Mouse (Mus musculus): ENCODE results near the gene Nebl. TPM values are rescaled to one million over a fixed set of nuclear protein-coding genes. Genes with fewer than 3 reads are reported as not detected.
A peak's percentile ranks its signal among the peaks of the same experiment; 100 is the strongest.

Nebl gene
- polyA plus RNA-seq, 1 experiment from 2014 or later, result 6.3 TPM

DNA sequence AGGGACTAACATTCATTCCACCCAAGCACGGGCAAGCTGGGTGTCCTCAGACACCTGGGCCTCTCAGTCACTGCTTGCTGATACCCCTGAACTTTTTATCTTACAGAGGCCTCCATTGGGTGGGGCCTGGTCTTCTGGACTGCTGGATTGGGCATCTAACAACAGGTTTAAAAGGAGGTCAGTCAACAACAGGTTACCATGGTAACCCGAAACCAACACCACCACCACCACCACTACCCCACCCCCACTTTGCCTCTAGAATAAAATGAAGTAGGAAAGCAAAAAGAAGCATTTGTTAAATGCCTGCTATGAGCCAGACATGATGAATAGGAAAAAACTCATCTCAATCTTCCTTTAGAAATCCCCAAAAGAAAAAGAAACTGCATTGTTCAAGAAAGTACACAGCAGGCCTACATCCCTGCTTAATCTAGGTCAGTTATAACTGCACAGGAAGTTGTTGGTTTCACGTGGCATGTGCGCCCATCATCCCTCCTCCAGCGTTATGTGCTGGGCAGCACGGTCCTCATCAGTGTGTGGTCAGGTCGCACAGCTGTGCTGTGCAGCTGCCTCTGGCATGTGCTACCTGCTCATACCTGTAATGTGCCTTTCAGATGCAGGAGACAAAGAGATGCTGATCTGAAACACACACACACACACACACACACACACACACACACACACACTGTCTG, 28.6 kb downstream of the Nebl start:
- Histone ChIP-seq H3K4me1 (replicated peaks) (peaks cover 73% of the 10 kb centered on the region), H3K9me3 (no peaks in the 10 kb centered on the region), H3K4me3 (no peak overlapping the region), H3K36me3 (no peaks in the 10 kb centered on the region), H3K27me3 (ENCODE audit: insufficient read depth, poor library complexity, severe bottlenecking) (no peaks in the 10 kb centered on the region), H3K27ac (peak overlapping the region; percentile 62; the same call in 1 of the 2 replicates)
- DNase-seq (ENCODE audit: low spot score), result no peak
- WGBS, result 57% methylated on average over 7 of the region's 7 CpGs

DNA sequence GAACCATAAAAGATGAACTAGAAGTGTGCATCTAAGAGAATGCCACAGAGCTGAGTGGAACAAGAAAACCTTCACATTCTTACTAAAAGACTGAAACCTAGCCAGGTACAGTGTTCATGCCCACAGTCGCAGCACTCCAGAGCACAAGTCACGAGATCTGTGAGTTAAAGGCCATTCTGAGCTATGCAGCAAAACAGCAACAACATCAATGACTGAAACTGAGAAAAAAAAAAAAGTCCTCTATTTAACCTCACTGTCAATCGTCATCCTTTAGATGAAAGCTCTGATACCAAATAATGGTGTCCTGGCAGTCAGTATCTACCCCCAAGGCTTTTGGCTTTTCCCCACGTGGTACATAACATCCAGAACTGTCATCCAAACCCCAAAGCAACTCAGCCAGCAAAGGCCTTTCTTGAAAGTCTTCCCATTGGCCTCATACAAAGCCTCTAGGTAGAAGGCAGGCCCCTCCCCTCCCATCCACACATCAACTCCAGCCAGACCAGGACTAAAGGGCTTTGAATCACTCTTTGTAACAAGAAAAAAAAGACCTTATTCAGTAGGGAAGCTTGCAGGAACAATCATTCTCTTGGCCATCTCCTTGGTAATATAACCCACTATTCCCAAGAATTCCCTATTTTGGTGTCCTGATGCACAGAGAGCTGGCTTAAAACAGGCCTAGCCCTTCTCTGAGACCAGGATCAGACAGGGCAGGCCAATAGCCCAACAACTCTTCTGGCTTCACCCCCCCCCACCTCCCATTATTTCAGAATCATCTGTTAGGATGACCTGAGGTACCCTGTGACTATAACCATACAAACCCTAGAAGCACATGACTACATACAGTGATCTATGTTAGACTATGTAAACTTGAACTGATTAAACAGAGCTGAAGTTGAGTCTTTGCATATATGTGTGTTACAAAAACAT, 32.8 kb downstream of the Nebl start:
- no peak overlapping the region for H3K4me3 ChIP-seq
- 0 out of 2 replicates have a peak overlapping the region, but pooled peaks have one; percentile 0 for H3K27ac ChIP-seq
- no peaks in the 10 kb centered on the region for H3K36me3 ChIP-seq
- peaks cover 61% of the 10 kb centered on the region for H3K4me1 ChIP-seq (replicated peaks)
- no peaks in the 10 kb centered on the region for H3K9me3 ChIP-seq
- 31% methylated on average over 4 of the region's 4 CpGs for WGBS
- DNase-seq (ENCODE audit: low spot score), result peak; percentile 45
- H3K27me3 ChIP-seq (ENCODE audit: insufficient read depth, poor library complexity, severe bottlenecking), result no peaks in the 10 kb centered on the region

DNA sequence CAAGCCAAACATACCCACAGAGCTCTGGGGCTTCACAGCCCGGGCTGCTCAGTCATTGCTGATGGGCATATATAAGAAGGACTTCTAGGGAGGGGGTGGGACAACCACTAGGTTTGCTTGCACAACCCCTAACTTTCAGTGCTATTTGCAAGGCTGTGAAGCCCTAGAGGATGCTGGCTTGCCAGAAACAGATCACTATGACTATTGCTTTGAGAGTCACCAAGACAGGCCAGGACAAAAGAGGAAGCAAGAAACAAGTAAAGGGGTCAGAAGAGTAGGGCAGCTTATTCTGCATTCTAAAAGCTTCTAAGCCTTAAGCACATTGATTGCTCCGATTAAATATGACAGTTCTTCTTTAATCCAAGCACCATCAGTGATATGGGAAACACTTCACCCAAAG, 38.3 kb downstream of the Nebl start:
- Histone ChIP-seq H3K4me1 (replicated peaks) (peaks cover 13% of the 10 kb centered on the region; the same call in 1 of the 2 replicates), H3K27ac (no peak overlapping the region), H3K4me3 (no peak overlapping the region), H3K27me3 (ENCODE audit: insufficient read depth, poor library complexity, severe bottlenecking) (no peaks in the 10 kb centered on the region), H3K36me3 (no peaks in the 10 kb centered on the region), H3K9me3 (no peaks in the 10 kb centered on the region)
- DNase-seq (ENCODE audit: low spot score), result no peak
- 77% methylated on average over 2 of the region's 2 CpGs for WGBS

GRCm38 (mm10) chr2:17690264-17690663, 41.0 kb downstream of the Nebl start:
- WGBS, result 91% methylated on average over 5 of the region's 5 CpGs
- Histone ChIP-seq H3K36me3 (no peaks in the 10 kb centered on the region), H3K9me3 (no peaks in the 10 kb centered on the region), H3K27ac (no peak overlapping the region), H3K4me3 (no peak overlapping the region), H3K27me3 (ENCODE audit: insufficient read depth, poor library complexity, severe bottlenecking) (no peaks in the 10 kb centered on the region), H3K4me1 (replicated peaks) (peaks cover 9% of the 10 kb centered on the region; the same call in 1 of the 2 replicates)
- DNase-seq (ENCODE audit: low spot score), result no peak

GRCm38 (mm10) chr2:17687141-17687540, 44.1 kb downstream of the Nebl start:
- H3K4me3 ChIP-seq, result no peak overlapping the region
- no peaks in the 10 kb centered on the region for H3K36me3 ChIP-seq
- H3K27me3 ChIP-seq (ENCODE audit: insufficient read depth, poor library complexity, severe bottlenecking), result no peaks in the 10 kb centered on the region
- H3K27ac ChIP-seq, result no peak overlapping the region
- no peak for DNase-seq (ENCODE audit: low spot score)
- WGBS, result 87% methylated on average over 6 of the region's 6 CpGs
- H3K4me1 ChIP-seq (replicated peaks), result 0 out of 2 replicates have a peak, but pooled peaks cover 3% of the 10 kb centered on the region
- H3K9me3 ChIP-seq, result no peaks in the 10 kb centered on the region

DNA sequence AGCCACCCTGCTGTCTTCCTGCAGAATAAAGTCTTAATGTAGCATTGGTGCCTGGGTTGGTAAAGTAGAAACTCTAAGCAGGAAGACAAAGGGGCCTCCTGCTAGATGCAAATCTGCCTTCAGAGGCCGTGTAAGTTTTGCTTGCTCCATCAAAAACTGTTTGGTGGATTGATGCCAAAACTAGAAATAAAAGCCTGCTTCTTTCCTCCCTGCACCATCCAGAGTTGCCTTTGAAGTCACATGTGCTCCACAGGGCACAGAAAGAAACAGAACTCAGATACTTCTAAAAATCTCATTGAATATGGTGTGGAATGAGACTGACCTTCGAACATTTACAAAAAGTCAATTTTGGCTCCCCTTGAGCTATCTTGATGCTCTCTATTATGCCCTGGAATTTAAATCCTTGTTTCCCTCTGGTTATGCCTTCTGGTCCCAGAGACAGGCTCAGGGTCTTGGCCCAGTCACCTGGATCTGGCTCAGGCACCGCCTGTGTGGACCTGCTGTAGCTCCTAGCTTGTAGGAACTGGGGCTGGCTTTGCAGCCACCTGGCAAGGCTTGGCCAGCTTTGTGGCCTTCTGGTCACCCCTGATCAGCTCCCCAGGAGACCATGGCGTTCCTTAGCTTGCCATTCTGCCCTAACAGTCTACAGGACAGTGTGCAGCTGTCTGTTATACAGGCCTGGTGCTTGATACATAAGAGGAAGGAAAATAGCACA, 47.8 kb downstream of the Nebl start:
- WGBS, result 71% methylated on average over 4 of the region's 4 CpGs
- H3K36me3 ChIP-seq, result no peaks in the 10 kb centered on the region
- H3K4me3 ChIP-seq, result no peak overlapping the region
- H3K27me3 ChIP-seq (ENCODE audit: insufficient read depth, poor library complexity, severe bottlenecking), result no peaks in the 10 kb centered on the region
- no peak for DNase-seq (ENCODE audit: low spot score)
- no peaks in the 10 kb centered on the region for H3K9me3 ChIP-seq
- 0 out of 2 replicates have a peak, but pooled peaks cover 3% of the 10 kb centered on the region for H3K4me1 ChIP-seq (replicated peaks)
- no peak overlapping the region for H3K27ac ChIP-seq

GRCm38 (mm10) chr2:17672156-17672555, 59.1 kb downstream of the Nebl start:
- no peak for DNase-seq (ENCODE audit: low spot score)
- Histone ChIP-seq H3K36me3 (no peaks in the 10 kb centered on the region), H3K4me1 (replicated peaks) (peaks cover 41% of the 10 kb centered on the region), H3K27ac (no peak overlapping the region), H3K27me3 (ENCODE audit: insufficient read depth, poor library complexity, severe bottlenecking) (peaks cover 9% of the 10 kb centered on the region; the same call in 1 of the 2 replicates), H3K4me3 (no peak overlapping the region), H3K9me3 (no peaks in the 10 kb centered on the region)
- 94% methylated on average over 10 of the region's 10 CpGs for WGBS

- Histone ChIP-seq H3K9me3 (no peaks in the 10 kb centered on the region), H3K4me1 (replicated peaks) (peaks cover 41% of the 10 kb centered on the region), H3K27me3 (ENCODE audit: insufficient read depth, poor library complexity, severe bottlenecking) (peaks cover 9% of the 10 kb centered on the region; the same call in 1 of the 2 replicates), H3K4me3 (no peak overlapping the region), H3K27ac (peak overlapping the region; percentile 63; the same call in 1 of the 2 replicates), H3K36me3 (no peaks in the 10 kb centered on the region)
- no peak for DNase-seq (ENCODE audit: low spot score)
- 65% methylated on average over 8 of the region's 8 CpGs for WGBS
Measured at GRCm38 (mm10) chr2:17671566-17671965, 59.7 kb downstream of the Nebl start.

DNA sequence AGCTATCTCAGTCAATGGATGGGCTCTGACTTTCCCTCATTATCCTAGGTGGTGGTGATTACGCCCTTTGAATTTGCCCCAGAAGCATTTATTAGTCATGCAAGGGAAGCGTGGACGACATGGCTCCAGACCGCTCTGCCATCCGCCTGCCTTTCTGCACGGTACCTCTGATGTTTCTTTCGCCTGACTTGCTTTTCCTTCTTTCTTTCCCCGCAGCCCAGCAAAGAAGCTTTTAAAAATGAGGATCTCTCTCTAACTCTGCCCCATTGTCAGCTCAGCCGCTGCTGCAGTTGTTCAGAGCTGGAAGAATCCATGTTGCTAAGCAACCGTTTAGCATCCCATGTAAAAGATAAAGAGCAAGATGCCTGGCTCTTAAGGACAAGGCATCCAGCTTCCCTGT, 61.3 kb downstream of the Nebl start:
- WGBS, result 26% methylated on average over 10 of the region's 10 CpGs
- no peaks in the 10 kb centered on the region for H3K36me3 ChIP-seq
- H3K4me1 ChIP-seq (replicated peaks), result peaks cover 35% of the 10 kb centered on the region
- H3K4me3 ChIP-seq, result peak overlapping the region; percentile 36
- no peaks in the 10 kb centered on the region for H3K9me3 ChIP-seq
- peak overlapping the region; percentile 78 for H3K27ac ChIP-seq
- peak; percentile 57 for DNase-seq (ENCODE audit: low spot score)
- H3K27me3 ChIP-seq (ENCODE audit: insufficient read depth, poor library complexity, severe bottlenecking), result peaks cover 9% of the 10 kb centered on the region; the same call in 1 of the 2 replicates

GRCm38 (mm10) chr2:17669000-17669399, 62.3 kb downstream of the Nebl start:
- H3K4me1 ChIP-seq (replicated peaks), result peaks cover 35% of the 10 kb centered on the region
- H3K9me3 ChIP-seq, result no peaks in the 10 kb centered on the region
- H3K27me3 ChIP-seq (ENCODE audit: insufficient read depth, poor library complexity, severe bottlenecking), result peaks cover 9% of the 10 kb centered on the region; the same call in 1 of the 2 replicates
- no peak overlapping the region for H3K4me3 ChIP-seq
- DNase-seq (ENCODE audit: low spot score), result no peak
- WGBS, result 45% methylated on average over 2 of the region's 2 CpGs
- H3K36me3 ChIP-seq, result no peaks in the 10 kb centered on the region
- peak overlapping the region; percentile 78 for H3K27ac ChIP-seq

DNA sequence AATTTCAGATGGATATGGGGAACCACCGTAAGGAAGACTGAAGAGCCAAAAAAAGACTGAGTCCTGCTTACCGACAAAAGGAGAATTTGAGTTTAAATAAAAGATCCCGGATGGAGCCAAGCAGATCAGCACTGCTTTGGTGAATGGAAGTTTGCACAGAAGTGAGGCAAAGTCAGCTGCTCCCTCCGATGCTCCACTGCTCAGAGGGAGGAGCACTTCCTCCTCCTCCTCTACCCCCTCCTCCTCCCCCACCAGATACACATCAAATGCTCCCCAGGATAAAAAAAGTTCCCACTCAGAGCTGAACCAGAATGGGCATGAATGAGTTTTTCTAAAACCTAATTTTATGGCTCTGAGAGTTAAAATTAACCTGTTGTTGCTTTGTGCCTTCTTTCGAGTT, 73.1 kb downstream of the Nebl start:
- WGBS, result 67% methylated on average over 5 of the region's 5 CpGs
- H3K27me3 ChIP-seq (ENCODE audit: insufficient read depth, poor library complexity, severe bottlenecking), result no peaks in the 10 kb centered on the region
- 0 out of 2 replicates have a peak, but pooled peaks cover 4% of the 10 kb centered on the region for H3K4me1 ChIP-seq (replicated peaks)
- 0 out of 2 replicates have a peak, but pooled peaks cover 4% of the 10 kb centered on the region for H3K36me3 ChIP-seq
- no peak overlapping the region for H3K27ac ChIP-seq
- DNase-seq (ENCODE audit: low spot score), result no peak
- no peak overlapping the region for H3K4me3 ChIP-seq
- peaks cover 4% of the 10 kb centered on the region; the same call in 1 of the 2 replicates for H3K9me3 ChIP-seq

GRCm38 (mm10) chr2:17650147-17650834, 81.0 kb downstream of the Nebl start:
- peaks cover 4% of the 10 kb centered on the region; the same call in 1 of the 2 replicates for H3K9me3 ChIP-seq
- DNase-seq (ENCODE audit: low spot score), result no peak
- no peak overlapping the region for H3K4me3 ChIP-seq
- no peak overlapping the region for H3K27ac ChIP-seq
- 0 out of 2 replicates have a peak, but pooled peaks cover 4% of the 10 kb centered on the region for H3K36me3 ChIP-seq
- peaks cover 9% of the 10 kb centered on the region; the same call in 1 of the 2 replicates for H3K4me1 ChIP-seq (replicated peaks)
- H3K27me3 ChIP-seq (ENCODE audit: insufficient read depth, poor library complexity, severe bottlenecking), result no peaks in the 10 kb centered on the region
- 64% methylated on average over 10 of the region's 10 CpGs for WGBS
